In the genomic region with DNA sequence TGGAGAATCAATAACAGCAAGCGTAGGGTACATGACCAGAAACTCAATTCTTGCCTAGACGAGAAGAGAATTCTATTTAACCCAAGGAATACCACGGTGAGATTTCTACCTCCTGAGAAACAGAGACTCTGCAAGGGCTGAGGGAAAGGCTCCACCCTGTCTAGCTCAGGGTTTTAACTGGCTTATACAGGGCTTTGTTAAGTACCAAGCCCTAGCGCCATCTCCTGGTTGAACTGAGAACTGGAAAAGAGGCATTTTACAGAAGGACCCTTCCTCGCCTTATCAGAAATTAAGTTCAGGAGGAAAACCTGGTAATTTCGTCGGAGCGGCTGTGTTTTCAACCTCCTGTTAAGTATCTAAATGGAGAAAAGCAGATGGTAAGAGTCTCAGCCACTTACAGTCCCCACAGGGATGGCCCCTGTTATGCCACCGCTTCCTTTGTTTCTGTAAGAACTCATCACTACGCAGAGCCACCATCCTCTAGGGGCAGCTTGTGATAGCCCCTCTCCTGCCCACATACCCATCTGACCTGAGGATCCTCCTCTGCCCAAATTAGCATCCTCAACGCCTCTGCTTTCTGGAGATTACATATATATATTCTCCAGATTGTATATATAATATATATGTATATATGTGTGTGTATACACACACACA, we compare ENCODE assay signal across 8 mouse cellular contexts.
DNase-seq lines count a peak whose midpoint lies in the region; ATAC-seq and TF ChIP-seq lines count a peak whose summit lies in the region.

No protein-coding gene starts in this region.

- H3K27ac ChIP-seq in liver, embryonic 12.5 days, result no peak overlapping the region
- H3K27ac ChIP-seq in cortical plate, adult 2 months (ENCODE audit: insufficient read depth, low read length), result no peak overlapping the region
- no peak overlapping the region for H3K27ac ChIP-seq in intestine, embryonic 14.5 days (ENCODE audit: low read depth)
- H3K27ac ChIP-seq in midbrain, embryonic 11.5 days (ENCODE audit: low read depth, low read length), result no peak overlapping the region
- H3K27ac ChIP-seq in stomach, embryonic 14.5 days (ENCODE audit: low read length), result no peak overlapping the region

- H3K36me3 ChIP-seq in liver, embryonic 12.5 days, result no peaks in the 10 kb centered on the region
- no peaks in the 10 kb centered on the region for H3K36me3 ChIP-seq in intestine, embryonic 14.5 days (ENCODE audit: control insufficient read depth, insufficient read depth, low read length)
- H3K36me3 ChIP-seq in midbrain, embryonic 11.5 days (ENCODE audit: control insufficient read depth, insufficient read depth, low read length), result no peaks in the 10 kb centered on the region
- no peaks in the 10 kb centered on the region for H3K36me3 ChIP-seq in stomach, embryonic 14.5 days (ENCODE audit: control insufficient read depth, insufficient read depth, low read length)

- no peak overlapping the region for H3K9ac ChIP-seq in liver, embryonic 12.5 days
- no peak overlapping the region for H3K9ac ChIP-seq in intestine, embryonic 14.5 days (ENCODE audit: low read length)
- no peak overlapping the region for H3K9ac ChIP-seq in midbrain, embryonic 11.5 days (ENCODE audit: low read length)
- H3K9ac ChIP-seq in stomach, embryonic 14.5 days (replicated peaks; ENCODE audit: low read depth, low read length), result no peak overlapping the region

- no peaks in the 10 kb centered on the region; the same call in none of the 2 replicates for H3K9me3 ChIP-seq in liver, embryonic 12.5 days (replicated peaks)
- H3K9me3 ChIP-seq in intestine, embryonic 14.5 days (ENCODE audit: control insufficient read depth, low read length), result peaks cover 4% of the 10 kb centered on the region; the same call in 1 of the 2 replicates
- H3K9me3 ChIP-seq in midbrain, embryonic 11.5 days (ENCODE audit: control insufficient read depth, low read length), result no peaks in the 10 kb centered on the region; the same call in 1 of the 2 replicates
- no peaks in the 10 kb centered on the region for H3K9me3 ChIP-seq in stomach, embryonic 14.5 days (ENCODE audit: control insufficient read depth, low read depth, low read length)

- WGBS in liver, embryonic 12.5 days (ENCODE audit: insufficient replicate concordance), result 38% methylated on average over 11 of the region's 11 CpGs
- 42% methylated on average over 11 of the region's 11 CpGs for WGBS in intestine, embryonic 14.5 days
- 34% methylated on average over 11 of the region's 11 CpGs for WGBS in midbrain, embryonic 11.5 days
- WGBS in stomach, embryonic 14.5 days, result 42% methylated on average over 11 of the region's 11 CpGs

- no peak for ATAC-seq in liver, embryonic 12.5 days
- ATAC-seq in intestine, embryonic 14.5 days (replicated peaks; ENCODE audit: low FRiP score, low TSS enrichment, low read depth), result 0 out of 2 replicates have a peak, but pooled peaks have one; percentile 44
- peak; percentile 79 for ATAC-seq in midbrain, embryonic 11.5 days (ENCODE audit: low FRiP score)
- ATAC-seq in stomach, embryonic 14.5 days (ENCODE audit: insufficient number of reproducible peaks, insufficient read depth, low FRiP score, low read depth), result peak; percentile 62; the same call in 1 of the 2 replicates

- peak; percentile 75 for TF ChIP-seq CTCF in cortical plate, adult 2 months (IDR thresholded peaks at IDR 0.05; ENCODE audit: extremely low read depth, insufficient read depth, low read length)

- no peaks in the 10 kb centered on the region for H3K4me1 ChIP-seq in liver, embryonic 12.5 days
- peaks cover 1% of the 10 kb centered on the region; the same call in 1 of the 2 replicates for H3K4me1 ChIP-seq in cortical plate, adult 2 months (ENCODE audit: control insufficient read depth, insufficient read depth, low read length)
- peaks cover 10% of the 10 kb centered on the region; the same call in 1 of the 2 replicates for H3K4me1 ChIP-seq in intestine, embryonic 14.5 days (replicated peaks; ENCODE audit: control insufficient read depth, insufficient read depth, low read length)
- peaks cover 6% of the 10 kb centered on the region for H3K4me1 ChIP-seq in midbrain, embryonic 11.5 days (ENCODE audit: control insufficient read depth, insufficient read depth, low read length)
- H3K4me1 ChIP-seq in stomach, embryonic 14.5 days (ENCODE audit: control insufficient read depth, insufficient read depth, low read length), result no peaks in the 10 kb centered on the region

- DNase-seq in liver, result peak; percentile 53
- peak; percentile 35 for DNase-seq in gastrocnemius, postnatal 25 days
- DNase-seq in intestine, embryonic 14.5 days (ENCODE audit: low spot score), result peak; percentile 78
- peak; percentile 80 to 85 for DNase-seq in left cerebral cortex, postnatal 10 days (ENCODE audit: extremely low spot score in 1 of 2, low spot score in 2 of 2)
- DNase-seq in midbrain, embryonic 11.5 days (ENCODE audit: low spot score, missing footprints), result peak; percentile 99

- intact Hi-C loops in left cerebral cortex, postnatal 10 days (cut with DNase I), result loop anchor here (5.0 to 10.0 kb wide), 4 partner anchors 66 to 461 kb away; no protein-coding TSS in a partner anchor

- no peak overlapping the region for H3K4me2 ChIP-seq in liver, embryonic 12.5 days
- no peak overlapping the region for H3K4me2 ChIP-seq in intestine, embryonic 14.5 days (ENCODE audit: low read length)
- no peak overlapping the region for H3K4me2 ChIP-seq in midbrain, embryonic 11.5 days
- no peak overlapping the region for H3K4me2 ChIP-seq in stomach, embryonic 14.5 days (replicated peaks; ENCODE audit: low read depth, low read length)

- TF ChIP-seq POLR2A in cortical plate, adult 2 months (IDR thresholded peaks at IDR 0.05; ENCODE audit: extremely low read depth, insufficient read depth, low read length), result no peak

- H3K27me3 ChIP-seq in liver, embryonic 12.5 days (replicated peaks), result no peaks in the 10 kb centered on the region
- no peaks in the 10 kb centered on the region for H3K27me3 ChIP-seq in intestine, embryonic 14.5 days (replicated peaks; ENCODE audit: control insufficient read depth, insufficient read depth, low read length)
- H3K27me3 ChIP-seq in midbrain, embryonic 11.5 days (ENCODE audit: control insufficient read depth, insufficient read depth, low read length), result no peaks in the 10 kb centered on the region
- no peaks in the 10 kb centered on the region for H3K27me3 ChIP-seq in stomach, embryonic 14.5 days (ENCODE audit: control insufficient read depth, insufficient read depth, low read length)

- no peak overlapping the region for H3K4me3 ChIP-seq in liver, embryonic 12.5 days
- no peak overlapping the region for H3K4me3 ChIP-seq in cortical plate, adult 2 months (ENCODE audit: insufficient read depth, low read length)
- H3K4me3 ChIP-seq in intestine, embryonic 14.5 days (ENCODE audit: low read depth, low read length), result no peak overlapping the region
- no peak overlapping the region for H3K4me3 ChIP-seq in midbrain, embryonic 11.5 days (ENCODE audit: low read depth, low read length)
- no peak overlapping the region for H3K4me3 ChIP-seq in stomach, embryonic 14.5 days (ENCODE audit: low read depth, low read length)

Comparison
In these comparisons a context has a peak if more than half of its experiments do, and no peak if none do; other contexts are left out.
1. DNase-seq: peak in every context shown above with its lines; median percentile 99 in midbrain, embryonic 11.5 days; 82 in left cerebral cortex, postnatal 10 days; 78 in intestine, embryonic 14.5 days; 53 in liver; 35 in gastrocnemius, postnatal 25 days.